Mouse (Mus musculus): ENCODE data around the gene Taf1c.
A peak's percentile ranks its signal among the peaks of the same experiment; 100 is the strongest.

The Taf1c gene

GRCm38 (mm10) chr8:119623744-119624143 lies 18.7 kb upstream of the Taf1c start:
- ATAC-seq (ENCODE audit: low TSS enrichment) = no peak

- no peak for ATAC-seq (ENCODE audit: low TSS enrichment)
Observed at GRCm38 (mm10) chr8:119623061-119623460, 18.0 kb upstream of the Taf1c start.

GRCm38 (mm10) chr8:119622555-119622954 lies 17.5 kb upstream of the Taf1c start:
- no peak for ATAC-seq (ENCODE audit: low TSS enrichment)

- ATAC-seq (ENCODE audit: low TSS enrichment) = no peak
Observed at GRCm38 (mm10) chr8:119620848-119621465, 15.9 kb upstream of the Taf1c start.

- ATAC-seq (ENCODE audit: low TSS enrichment) = no peak
Observed at GRCm38 (mm10) chr8:119620116-119620840, 15.3 kb upstream of the Taf1c start.

- ATAC-seq (ENCODE audit: low TSS enrichment) = no peak
Observed at GRCm38 (mm10) chr8:119618887-119619286, 13.9 kb upstream of the Taf1c start.

GRCm38 (mm10) chr8:119617586-119617985 lies 12.6 kb upstream of the Taf1c start:
- ATAC-seq (ENCODE audit: low TSS enrichment) = no peak

- no peak for ATAC-seq (ENCODE audit: low TSS enrichment)
Observed at GRCm38 (mm10) chr8:119616811-119617210, 11.8 kb upstream of the Taf1c start.

GRCm38 (mm10) chr8:119616358-119616757 lies 11.3 kb upstream of the Taf1c start:
- no peak for ATAC-seq (ENCODE audit: low TSS enrichment)

- ATAC-seq (ENCODE audit: low TSS enrichment) = no peak
Observed at GRCm38 (mm10) chr8:119615096-119615495, 10.1 kb upstream of the Taf1c start.

GRCm38 (mm10) chr8:119612471-119612870 lies 7.4 kb upstream of the Taf1c start, which contains the start of gene Adad2:
Gene Adad2 (plus strand): TSS chr8:119612747.
- no peak for ATAC-seq (ENCODE audit: low TSS enrichment)

GRCm38 (mm10) chr8:119606224-119606623 lies 1.2 kb upstream of the Taf1c start:
- ATAC-seq (ENCODE audit: low TSS enrichment) = no peak

GRCm38 (mm10) chr8:119604398-119604803 lies 621 bp downstream of the Taf1c start:
- ATAC-seq (ENCODE audit: low TSS enrichment) = peak; percentile 26

- ATAC-seq (ENCODE audit: low TSS enrichment) = no peak
Observed at GRCm38 (mm10) chr8:119603771-119604170, 1.3 kb downstream of the Taf1c start.

- ATAC-seq (ENCODE audit: low TSS enrichment) = no peak
Observed at GRCm38 (mm10) chr8:119591456-119591855, 13.6 kb downstream of the Taf1c start.

GRCm38 (mm10) chr8:119590348-119590747 lies 14.7 kb downstream of the Taf1c start:
- no peak for ATAC-seq (ENCODE audit: low TSS enrichment)

- no peak for ATAC-seq (ENCODE audit: low TSS enrichment)
Observed at GRCm38 (mm10) chr8:119588844-119589243, 16.2 kb downstream of the Taf1c start.

GRCm38 (mm10) chr8:119588321-119588720 lies 16.7 kb downstream of the Taf1c start:
- no peak for ATAC-seq (ENCODE audit: low TSS enrichment)

- no peak for ATAC-seq (ENCODE audit: low TSS enrichment)
Observed at GRCm38 (mm10) chr8:119585901-119586300, 19.1 kb downstream of the Taf1c start.

GRCm38 (mm10) chr8:119580441-119581161 lies 24.4 kb downstream of the Taf1c start:
- ATAC-seq (ENCODE audit: low TSS enrichment) = no peak

- no peak for ATAC-seq (ENCODE audit: low TSS enrichment)
Observed at GRCm38 (mm10) chr8:119579096-119579495, 25.9 kb downstream of the Taf1c start.

- no peak for ATAC-seq (ENCODE audit: low TSS enrichment)
Observed at GRCm38 (mm10) chr8:119575366-119575726, 29.7 kb downstream of the Taf1c start.

Measured in frontal cortex, adult (tissue).